Comparison of ENCODE assay signal across 28 mouse cellular contexts in the genomic region with DNA sequence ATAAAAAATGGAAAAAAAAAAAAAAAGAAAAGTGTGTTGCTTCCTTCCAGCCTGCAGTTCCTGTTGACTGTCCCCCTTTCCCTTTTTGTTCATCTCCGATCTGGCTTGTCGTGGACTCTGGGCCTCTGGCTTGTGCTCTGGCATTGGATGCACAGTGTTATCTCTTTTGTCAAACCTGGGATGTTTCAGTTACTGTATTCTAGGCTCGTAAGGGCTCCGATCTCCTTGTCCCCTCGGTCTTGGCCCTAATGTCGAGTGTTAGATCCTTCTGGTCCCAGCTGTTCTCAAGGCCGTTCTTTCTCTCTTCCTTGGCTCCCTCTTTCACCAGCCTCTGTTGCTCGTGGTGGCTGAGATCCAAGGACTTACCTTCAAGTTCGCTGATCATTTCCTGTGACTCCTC.
"Had no signal": no experiment of that assay in that cellular context is flagged by ENCODE, and none has a peak within 500 bp of the region (broad histone marks: within the 10 kb centered on the region; RNA-seq: fewer than 3 reads in every experiment).

No protein-coding gene starts in this region.

- H3K36me3 ChIP-seq: embryonic facial prominence, embryonic 10.5 days; embryonic facial prominence, embryonic 12.5 days; embryonic facial prominence, embryonic 13.5 days; embryonic facial prominence, embryonic 15.5 days; forebrain, embryonic 10.5 days; forebrain, embryonic 12.5 days; forebrain, embryonic 15.5 days; heart, embryonic 10.5 days had no signal

- H3K4me1 ChIP-seq: embryonic facial prominence, embryonic 10.5 days; embryonic facial prominence, embryonic 12.5 days; embryonic facial prominence, embryonic 15.5 days; forebrain, embryonic 10.5 days; forebrain, embryonic 12.5 days; forebrain, embryonic 13.5 days; forebrain, embryonic 15.5 days had no signal

- H3K27me3 ChIP-seq: embryonic facial prominence, embryonic 12.5 days; embryonic facial prominence, embryonic 13.5 days; embryonic facial prominence, embryonic 15.5 days; forebrain, embryonic 12.5 days; forebrain, embryonic 13.5 days; forebrain, embryonic 15.5 days had no signal

- H3K4me2 ChIP-seq: embryonic facial prominence, embryonic 12.5 days; embryonic facial prominence, embryonic 13.5 days; embryonic facial prominence, embryonic 15.5 days; forebrain, embryonic 12.5 days; forebrain, embryonic 13.5 days; forebrain, embryonic 15.5 days; heart, embryonic 11.5 days had no signal

- H3K9me3 ChIP-seq: embryonic facial prominence, embryonic 10.5 days; embryonic facial prominence, embryonic 12.5 days; embryonic facial prominence, embryonic 13.5 days; embryonic facial prominence, embryonic 15.5 days; forebrain, embryonic 10.5 days; forebrain, embryonic 12.5 days; forebrain, embryonic 13.5 days; forebrain, embryonic 15.5 days; heart, embryonic 10.5 days had no signal

- ATAC-seq: forebrain, embryonic 13.5 days; forebrain, embryonic 14.5 days; forebrain, embryonic 15.5 days; forebrain, embryonic 16.5 days; forebrain, postnatal 0 days had no signal

- H3K4me3 ChIP-seq: embryonic facial prominence, embryonic 10.5 days; embryonic facial prominence, embryonic 12.5 days; embryonic facial prominence, embryonic 13.5 days; embryonic facial prominence, embryonic 15.5 days; erythroblast, embryonic 14.5 days; forebrain, embryonic 10.5 days; forebrain, embryonic 12.5 days; forebrain, embryonic 13.5 days; forebrain, embryonic 15.5 days; gastrocnemius, adult 2 months; heart, adult 2 months; heart, embryonic 10.5 days had no signal

- H3K9ac ChIP-seq: embryonic facial prominence, embryonic 12.5 days; embryonic facial prominence, embryonic 13.5 days; embryonic facial prominence, embryonic 15.5 days; forebrain, embryonic 12.5 days; forebrain, embryonic 13.5 days; forebrain, embryonic 15.5 days; forebrain, postnatal 0 days had no signal

- H3K27ac ChIP-seq: embryonic facial prominence, embryonic 10.5 days; embryonic facial prominence, embryonic 12.5 days; embryonic facial prominence, embryonic 13.5 days; embryonic facial prominence, embryonic 15.5 days; forebrain, embryonic 10.5 days; forebrain, embryonic 12.5 days; forebrain, embryonic 13.5 days; forebrain, embryonic 15.5 days; gastrocnemius, adult 2 months; heart, adult 2 months; heart, embryonic 10.5 days had no signal

- DNase-seq: cerebellum, adult 9-10 months; cerebellum, adult 9-11 months; cerebellum, postnatal 10 days; cerebellum, postnatal 14 days; cerebellum, postnatal 25 days; cerebellum, postnatal 36 days; embryo, embryonic 11 days; forebrain, postnatal 0 days; gastrocnemius, adult 2 months; gastrocnemius, postnatal 10 days; gastrocnemius, postnatal 14 days; gastrocnemius, postnatal 25 days; gastrocnemius, postnatal 36 days; heart, adult 18-20 months; heart, adult 2 months had no signal
